Mouse (Mus musculus): Measurements from ENCODE around the gene Smyd4. TPM values are rescaled to one million over a fixed set of nuclear protein-coding genes. Genes with fewer than 3 reads are reported as not detected.

Gene Smyd4
- polyA plus RNA-seq, 1 experiment from 2014 or later: 12.8 TPM

DNA sequence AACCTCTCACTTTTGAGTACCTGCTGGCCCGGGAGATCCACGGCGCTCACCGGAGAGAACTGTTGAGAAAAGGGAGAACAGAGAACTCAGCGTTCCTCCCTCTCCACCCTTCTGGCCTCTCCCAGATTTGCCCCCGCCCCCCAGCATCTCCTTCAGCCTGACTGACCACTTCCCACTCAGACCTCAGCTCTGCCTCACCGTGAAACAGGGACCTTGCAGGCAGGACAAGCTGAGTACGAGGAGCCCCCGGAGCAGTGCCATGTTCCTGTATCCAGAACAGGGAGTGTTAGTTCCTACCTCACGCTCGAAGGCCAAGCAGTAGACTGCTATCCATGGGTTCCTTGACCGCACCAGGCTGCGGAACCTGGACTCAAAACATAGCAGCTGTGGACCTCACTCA lies 90.0 kb downstream of the Smyd4 start:
- Histone ChIP-seq H3K27ac (ENCODE audit: poor library complexity, severe bottlenecking) (no peak overlapping the region), H3K4me1 (replicated peaks) (peaks cover 6% of the 10 kb centered on the region; the same call in 1 of the 2 replicates), H3K27me3 (replicated peaks) (no peaks in the 10 kb centered on the region), H3K9me3 (replicated peaks) (peaks cover 5% of the 10 kb centered on the region; the same call in 1 of the 2 replicates), H3K36me3 (peaks cover 16% of the 10 kb centered on the region), H3K4me3 (no peak overlapping the region), H3K9ac (no peak overlapping the region), H3K4me2 (no peak overlapping the region)
- no peak for ATAC-seq (ENCODE audit: insufficient number of reproducible peaks, low FRiP score)
- WGBS: 78% methylated on average over 13 of the region's 13 CpGs

DNA sequence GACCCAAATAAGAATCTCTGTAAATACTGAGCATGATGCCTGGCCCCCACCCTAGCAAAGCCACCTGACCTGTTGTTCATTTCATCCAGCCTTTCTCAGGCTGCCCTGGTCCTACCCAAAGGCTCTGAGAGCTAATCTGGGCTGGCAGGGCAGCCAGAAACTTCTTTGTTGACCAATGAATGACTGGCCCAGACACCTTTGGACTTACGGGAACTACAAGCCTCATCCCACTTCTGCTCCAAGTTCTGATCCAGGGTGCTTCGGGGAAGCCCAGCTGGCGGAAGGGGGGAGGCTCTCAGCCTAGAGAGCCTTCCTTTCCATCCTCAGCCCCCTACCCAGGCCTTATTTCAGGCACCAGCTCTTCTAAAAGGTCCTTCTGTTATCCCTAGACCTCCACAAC lies 90.6 kb downstream of the Smyd4 start:
- H3K4me3 ChIP-seq: no peak overlapping the region
- H3K4me2 ChIP-seq: no peak overlapping the region
- H3K27ac ChIP-seq (ENCODE audit: poor library complexity, severe bottlenecking): no peak overlapping the region
- peaks cover 22% of the 10 kb centered on the region for H3K36me3 ChIP-seq
- no peak overlapping the region for H3K9ac ChIP-seq
- no peak for ATAC-seq (ENCODE audit: insufficient number of reproducible peaks, low FRiP score)
- WGBS: 81% methylated on average over 3 of the region's 3 CpGs
- H3K27me3 ChIP-seq (replicated peaks): no peaks in the 10 kb centered on the region
- peaks cover 5% of the 10 kb centered on the region; the same call in 1 of the 2 replicates for H3K9me3 ChIP-seq (replicated peaks)
- H3K4me1 ChIP-seq (replicated peaks): peaks cover 9% of the 10 kb centered on the region; the same call in 1 of the 2 replicates

- H3K9ac ChIP-seq: no peak within 1 kb of the TSS
- H3K9me3 ChIP-seq (replicated peaks): peaks cover 2% of the 10 kb centered on the region; the same call in 1 of the 2 replicates
- WGBS: 86% methylated on average over 6 of the region's 6 CpGs
- no peaks in the 10 kb centered on the region for H3K27me3 ChIP-seq (replicated peaks)
- ATAC-seq (ENCODE audit: insufficient number of reproducible peaks, low FRiP score): no peak
- H3K4me3 ChIP-seq: no peak within 1 kb of the TSS
- H3K4me2 ChIP-seq: no peak within 1 kb of the TSS
- peaks cover 9% of the 10 kb centered on the region; the same call in 1 of the 2 replicates for H3K4me1 ChIP-seq (replicated peaks)
- peaks cover 25% of the 10 kb centered on the region for H3K36me3 ChIP-seq
- H3K27ac ChIP-seq (ENCODE audit: poor library complexity, severe bottlenecking): no peak within 1 kb of the TSS
Measured at GRCm38 (mm10) chr11:75439363-75439762, 91.1 kb downstream of the Smyd4 start, which contains the start of gene Serpinf2. Gene Serpinf2 (minus strand): TSS chr11:75439591.

GRCm38 (mm10) chr11:75439951-75440350 lies 91.7 kb downstream of the Smyd4 start:
- WGBS: 87% methylated on average over 3 of the region's 3 CpGs
- peaks cover 31% of the 10 kb centered on the region for H3K36me3 ChIP-seq
- H3K4me3 ChIP-seq: no peak overlapping the region
- H3K4me1 ChIP-seq (replicated peaks): peaks cover 9% of the 10 kb centered on the region; the same call in 1 of the 2 replicates
- H3K9ac ChIP-seq: no peak overlapping the region
- no peaks in the 10 kb centered on the region for H3K27me3 ChIP-seq (replicated peaks)
- no peak for ATAC-seq (ENCODE audit: insufficient number of reproducible peaks, low FRiP score)
- no peak overlapping the region for H3K27ac ChIP-seq (ENCODE audit: poor library complexity, severe bottlenecking)
- H3K9me3 ChIP-seq (replicated peaks): no peaks in the 10 kb centered on the region
- no peak overlapping the region for H3K4me2 ChIP-seq

GRCm38 (mm10) chr11:75441034-75441433 lies 92.8 kb downstream of the Smyd4 start:
- H3K4me2 ChIP-seq: no peak overlapping the region
- 83% methylated on average over 7 of the region's 7 CpGs for WGBS
- peaks cover 9% of the 10 kb centered on the region; the same call in 1 of the 2 replicates for H3K4me1 ChIP-seq (replicated peaks)
- no peak overlapping the region for H3K9ac ChIP-seq
- no peak for ATAC-seq (ENCODE audit: insufficient number of reproducible peaks, low FRiP score)
- H3K36me3 ChIP-seq: peaks cover 40% of the 10 kb centered on the region
- H3K4me3 ChIP-seq: no peak overlapping the region
- no peaks in the 10 kb centered on the region for H3K27me3 ChIP-seq (replicated peaks)
- no peaks in the 10 kb centered on the region for H3K9me3 ChIP-seq (replicated peaks)
- no peak overlapping the region for H3K27ac ChIP-seq (ENCODE audit: poor library complexity, severe bottlenecking)

- H3K4me2 ChIP-seq: no peak overlapping the region
- no peaks in the 10 kb centered on the region for H3K9me3 ChIP-seq (replicated peaks)
- no peak overlapping the region for H3K27ac ChIP-seq (ENCODE audit: poor library complexity, severe bottlenecking)
- no peak for ATAC-seq (ENCODE audit: insufficient number of reproducible peaks, low FRiP score)
- no peak overlapping the region for H3K9ac ChIP-seq
- peaks cover 9% of the 10 kb centered on the region; the same call in 1 of the 2 replicates for H3K4me1 ChIP-seq (replicated peaks)
- WGBS: 90% methylated on average over 16 of the region's 16 CpGs
- peaks cover 41% of the 10 kb centered on the region for H3K36me3 ChIP-seq
- H3K4me3 ChIP-seq: no peak overlapping the region
- no peaks in the 10 kb centered on the region for H3K27me3 ChIP-seq (replicated peaks)
Measured at GRCm38 (mm10) chr11:75441601-75442000, 93.4 kb downstream of the Smyd4 start.

GRCm38 (mm10) chr11:75443711-75444110 lies 95.5 kb downstream of the Smyd4 start:
- 0 out of 2 replicates have a peak, but pooled peaks cover 3% of the 10 kb centered on the region for H3K4me1 ChIP-seq (replicated peaks)
- H3K27ac ChIP-seq (ENCODE audit: poor library complexity, severe bottlenecking): no peak overlapping the region
- WGBS: 77% methylated on average over 8 of the region's 8 CpGs
- H3K4me3 ChIP-seq: no peak overlapping the region
- no peak for ATAC-seq (ENCODE audit: insufficient number of reproducible peaks, low FRiP score)
- H3K9ac ChIP-seq: no peak overlapping the region
- no peaks in the 10 kb centered on the region for H3K27me3 ChIP-seq (replicated peaks)
- peaks cover 62% of the 10 kb centered on the region for H3K36me3 ChIP-seq
- no peak overlapping the region for H3K4me2 ChIP-seq
- no peaks in the 10 kb centered on the region for H3K9me3 ChIP-seq (replicated peaks)

DNA sequence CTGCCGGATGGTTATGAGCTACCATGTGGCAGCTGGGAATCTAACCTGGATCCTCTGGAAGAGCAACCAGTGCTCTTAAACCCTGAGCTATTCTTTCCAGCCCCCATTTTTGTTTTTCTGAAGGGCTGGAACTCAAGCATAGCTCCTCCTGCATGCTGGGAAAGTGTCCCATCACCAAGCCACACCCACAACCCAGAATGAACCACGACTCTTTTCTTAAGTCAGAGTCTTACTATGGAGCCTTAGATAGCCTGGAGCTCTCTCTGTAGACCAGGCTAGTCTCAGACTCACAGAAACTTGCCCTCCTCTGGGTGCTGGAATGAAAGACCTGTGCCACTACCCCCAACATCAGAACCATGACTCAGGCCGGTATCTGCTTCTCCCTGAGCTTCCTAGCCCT lies 100.3 kb downstream of the Smyd4 start:
- no peaks in the 10 kb centered on the region for H3K27me3 ChIP-seq (replicated peaks)
- no peaks in the 10 kb centered on the region for H3K9me3 ChIP-seq (replicated peaks)
- no peak overlapping the region for H3K9ac ChIP-seq
- WGBS: 67% methylated on average over 3 of the region's 3 CpGs
- H3K4me1 ChIP-seq (replicated peaks): peaks cover 22% of the 10 kb centered on the region
- H3K36me3 ChIP-seq: peaks cover 66% of the 10 kb centered on the region
- no peak overlapping the region for H3K4me2 ChIP-seq
- no peak for ATAC-seq (ENCODE audit: insufficient number of reproducible peaks, low FRiP score)
- no peak overlapping the region for H3K4me3 ChIP-seq
- no peak overlapping the region for H3K27ac ChIP-seq (ENCODE audit: poor library complexity, severe bottlenecking)

DNA sequence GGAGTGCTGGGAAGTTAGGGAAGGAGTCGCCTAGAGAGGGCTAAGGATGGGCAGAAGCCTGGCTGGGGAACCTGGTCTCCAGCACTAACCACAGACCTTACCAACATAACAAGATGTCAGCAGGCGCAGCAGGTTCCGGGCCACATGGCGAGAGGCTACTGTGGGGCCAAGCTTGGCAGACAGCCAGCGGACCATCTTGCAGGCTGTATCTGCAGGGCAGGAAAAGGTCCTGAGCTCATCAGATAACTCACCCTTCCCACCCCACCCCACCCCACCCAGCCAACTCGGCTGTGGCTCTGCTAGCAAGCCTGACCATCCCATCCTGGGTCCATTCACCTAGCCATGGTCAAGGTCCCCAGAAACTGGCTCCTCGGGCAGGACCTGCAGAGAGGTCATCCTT lies 101.5 kb downstream of the Smyd4 start:
- 67% methylated on average over 7 of the region's 7 CpGs for WGBS

DNA sequence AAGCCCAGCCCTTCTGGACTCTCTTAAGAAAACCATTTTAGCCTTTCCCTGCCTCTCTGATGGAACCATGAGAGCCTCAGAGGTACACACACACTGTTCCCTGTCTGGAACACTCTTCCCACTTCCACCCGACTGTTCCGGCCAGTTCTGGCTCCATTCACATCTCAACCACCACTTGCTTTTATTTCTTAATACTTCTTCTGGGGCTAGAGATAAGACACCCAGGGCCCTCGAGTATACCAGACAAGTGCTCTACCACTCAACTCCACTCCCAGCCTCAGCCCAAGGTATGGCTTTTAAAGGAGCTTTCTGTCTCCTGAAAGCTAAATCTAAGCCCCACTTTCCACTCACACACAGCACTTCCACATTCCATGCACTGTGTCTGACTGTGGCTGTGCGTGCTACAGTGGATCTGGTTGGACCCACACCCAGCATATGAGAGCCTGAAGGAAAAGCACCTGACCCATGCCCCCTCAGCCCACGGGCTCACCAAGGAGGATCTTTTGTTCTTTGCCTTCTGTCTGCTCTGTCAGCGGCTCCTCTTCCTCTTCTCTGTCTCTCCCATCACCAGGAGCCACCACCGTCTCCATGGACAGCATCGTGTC lies 102.2 kb downstream of the Smyd4 start:
- no peaks in the 10 kb centered on the region for H3K27me3 ChIP-seq (replicated peaks)
- no peak overlapping the region for H3K4me3 ChIP-seq
- 73% methylated on average over 8 of the region's 8 CpGs for WGBS
- 0 out of 2 replicates have a peak overlapping the region, but pooled peaks have one; percentile 7 for H3K4me2 ChIP-seq
- H3K27ac ChIP-seq (ENCODE audit: poor library complexity, severe bottlenecking): no peak overlapping the region
- no peaks in the 10 kb centered on the region for H3K9me3 ChIP-seq (replicated peaks)
- peaks cover 34% of the 10 kb centered on the region for H3K4me1 ChIP-seq (replicated peaks)
- no peak for ATAC-seq (ENCODE audit: insufficient number of reproducible peaks, low FRiP score)
- H3K36me3 ChIP-seq: peaks cover 49% of the 10 kb centered on the region
- H3K9ac ChIP-seq: no peak overlapping the region

More for the DNA sequence above, 101.5 kb downstream of the Smyd4 start:
- peaks cover 56% of the 10 kb centered on the region for H3K36me3 ChIP-seq
- no peaks in the 10 kb centered on the region for H3K27me3 ChIP-seq (replicated peaks)
- H3K4me3 ChIP-seq: no peak overlapping the region
- peaks cover 28% of the 10 kb centered on the region for H3K4me1 ChIP-seq (replicated peaks)
- no peaks in the 10 kb centered on the region for H3K9me3 ChIP-seq (replicated peaks)
- ATAC-seq (ENCODE audit: insufficient number of reproducible peaks, low FRiP score): peak; percentile 26
- H3K27ac ChIP-seq (ENCODE audit: poor library complexity, severe bottlenecking): no peak overlapping the region
- H3K9ac ChIP-seq: no peak overlapping the region
- H3K4me2 ChIP-seq: no peak overlapping the region

DNA sequence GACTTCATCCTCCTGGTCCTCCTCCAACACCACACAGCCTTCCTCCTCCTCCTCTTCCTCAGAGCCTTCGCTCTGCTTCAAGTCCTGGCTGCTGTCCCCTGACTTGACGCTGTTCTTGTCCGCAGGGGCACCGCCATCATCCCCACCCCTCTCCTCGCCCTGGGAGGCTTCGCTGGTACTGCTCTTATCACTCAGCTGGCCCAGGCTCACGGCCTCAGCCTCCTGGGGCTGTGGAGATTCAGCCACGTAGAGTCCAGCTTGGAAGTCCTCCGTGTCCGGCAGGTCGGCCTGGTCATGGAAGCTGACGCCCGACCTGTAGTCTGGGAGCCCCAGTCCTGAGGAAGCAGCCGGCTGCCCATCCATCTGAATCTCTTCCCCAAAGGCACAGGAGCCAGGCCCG lies 102.7 kb downstream of the Smyd4 start:
- peaks cover 43% of the 10 kb centered on the region for H3K36me3 ChIP-seq
- 74% methylated on average over 15 of the region's 15 CpGs for WGBS
- H3K4me1 ChIP-seq (replicated peaks): peaks cover 34% of the 10 kb centered on the region
- no peak for ATAC-seq (ENCODE audit: insufficient number of reproducible peaks, low FRiP score)
- no peak overlapping the region for H3K9ac ChIP-seq
- H3K4me2 ChIP-seq: 0 out of 2 replicates have a peak overlapping the region, but pooled peaks have one; percentile 7
- H3K27ac ChIP-seq (ENCODE audit: poor library complexity, severe bottlenecking): no peak overlapping the region
- H3K27me3 ChIP-seq (replicated peaks): no peaks in the 10 kb centered on the region
- no peak overlapping the region for H3K4me3 ChIP-seq
- no peaks in the 10 kb centered on the region for H3K9me3 ChIP-seq (replicated peaks)

Data from heart, embryonic 12.5 days (tissue).